Mouse (Mus musculus) 416B (cell line): ENCODE measurements at regions not wholly inside any gene's neighbourhood (a gene's known extent, or its start where the extent isn't known, plus 50 kb on each side); places are given as distances from the start of the nearest gene placed in this dataset.
"Not testable (repeated sequence)": the region's sequence is repeated elsewhere in the genome, so short reads cannot be mapped to it uniquely, and the experiment has no call there.

ENCODE experiments used
- DNase-seq: peaks from one replicate; pipeline ENCODE4 v3.0.0; 2011; ENCODE audit warnings: low read depth

GRCm38 (mm10) chr10:15886150-15886549 lies 1168.1 kb upstream of the Gje1 start:
- DNase-seq = no peak

GRCm38 (mm10) chr10:15868063-15868462 lies 1150.0 kb upstream of the Gje1 start:
- DNase-seq = no peak

- DNase-seq = no peak
Measured at GRCm38 (mm10) chr10:15866931-15867330, 1148.9 kb upstream of the Gje1 start.

- peak; percentile 24 for DNase-seq
Measured at GRCm38 (mm10) chr10:15841381-15841780, 1123.4 kb upstream of the Gje1 start.

- no peak for DNase-seq
Measured at GRCm38 (mm10) chr10:15832338-15832737, 1114.3 kb upstream of the Gje1 start.

GRCm38 (mm10) chr10:15825457-15825856 lies 1107.4 kb upstream of the Gje1 start:
- no peak for DNase-seq

- no peak for DNase-seq
Measured at GRCm38 (mm10) chr10:15807271-15807670, 1089.3 kb upstream of the Gje1 start.

GRCm38 (mm10) chr10:15805791-15806190 lies 1087.8 kb upstream of the Gje1 start:
- no peak for DNase-seq

- not testable (repeated sequence) for DNase-seq
Measured at GRCm38 (mm10) chr10:15793185-15793584, 1075.2 kb upstream of the Gje1 start.

GRCm38 (mm10) chr10:15791473-15792269 lies 1073.7 kb upstream of the Gje1 start:
- DNase-seq = no peak

- DNase-seq = no peak
Measured at GRCm38 (mm10) chr10:15759983-15760723, 1042.1 kb upstream of the Gje1 start.

GRCm38 (mm10) chr10:15759576-15759975 lies 1041.6 kb upstream of the Gje1 start:
- no peak for DNase-seq

GRCm38 (mm10) chr10:15757503-15757902 lies 1039.5 kb upstream of the Gje1 start:
- peak; percentile 77 for DNase-seq

- DNase-seq = no peak
Measured at GRCm38 (mm10) chr10:15746866-15747265, 1028.9 kb upstream of the Gje1 start.

- DNase-seq = peak; percentile 66
Measured at GRCm38 (mm10) chr10:15738630-15739029, 1020.6 kb upstream of the Gje1 start.

- DNase-seq = no peak
Measured at GRCm38 (mm10) chr10:15731318-15731717, 1013.3 kb upstream of the Gje1 start.

- no peak for DNase-seq
Measured at GRCm38 (mm10) chr10:15697946-15698345, 979.9 kb upstream of the Gje1 start.

- DNase-seq = no peak
Measured at GRCm38 (mm10) chr10:15697050-15697449, 979.0 kb upstream of the Gje1 start.

GRCm38 (mm10) chr10:15671638-15672037 lies 953.6 kb upstream of the Gje1 start:
- not testable (repeated sequence) for DNase-seq
